Mouse (Mus musculus) stomach, embryonic 16.5 days (tissue): ENCODE results near the gene Etl4. TPM values are rescaled to one million over a fixed set of nuclear protein-coding genes. Genes with fewer than 3 reads are reported as not detected.

ENCODE experiments used
- ATAC-seq: fragments of 200-750 bp; cut with Nextera tagmentation; 2 replicates; pipeline ENCODE4 v1.8.0; 2017; ENCODE audit warnings: moderate number of reproducible peaks, moderate TSS enrichment; ENCODE audit not compliant: insufficient read depth, low FRiP score
- H3K27ac ChIP-seq: fragments of 300-500 bp; sonication (generic); 2 replicates; pipeline ENCODE4 v1.5.1; 2014; ENCODE audit warnings: low read length
- H3K27me3 ChIP-seq: fragments of 300-500 bp; sonication (generic); 2 replicates; pipeline ENCODE4 v1.6.1; 2014; ENCODE audit warnings: low read length, control low read depth, mixed read lengths; ENCODE audit not compliant: control insufficient read depth, insufficient read depth
- H3K36me3 ChIP-seq: fragments of 300-500 bp; sonication (generic); 2 replicates; pipeline ENCODE4 v1.6.1; 2014; ENCODE audit warnings: low read length; ENCODE audit not compliant: control insufficient read depth, insufficient read depth
- H3K4me1 ChIP-seq: fragments of 300-500 bp; sonication (generic); 2 replicates; pipeline ENCODE4 v1.6.1; 2014; ENCODE audit warnings: low read length, control low read depth, mixed read lengths; ENCODE audit not compliant: control insufficient read depth, insufficient read depth
- H3K4me2 ChIP-seq: fragments of 300-500 bp; sonication (generic); 2 replicates; pipeline ENCODE4 v1.6.1; 2014; ENCODE audit warnings: low read depth, low read length, mixed read lengths
- H3K4me3 ChIP-seq: fragments of 300-500 bp; sonication (generic); replicated peaks from 2 replicates; pipeline ENCODE4 v1.5.1; 2014; ENCODE audit warnings: mild to moderate bottlenecking, low read length
- H3K9ac ChIP-seq: fragments of 300-500 bp; sonication (generic); 2 replicates; pipeline ENCODE4 v1.6.1; 2014; ENCODE audit warnings: low read length
- H3K9me3 ChIP-seq: fragments of 300-500 bp; sonication (generic); replicated peaks from 2 replicates; pipeline ENCODE4 v1.6.1; 2016; ENCODE audit warnings: low read length, control low read depth; ENCODE audit not compliant: control insufficient read depth
- WGBS: fragments of 180-500 bp; shearing (Covaris S2); extraction: QIAGEN DNeasy Blood & Tissue Kit; methylation state at CpG from one replicate; pipeline ENCODE4 v1.1.7; 2014; 5-methylcytosine and 5-hydroxymethylcytosine counted together
- polyA plus RNA-seq: library from polyadenylated mRNA; unstranded; fragments of >200 nt; fragmentation: Nextera tagmentation; extraction: Ambion mirVana; gene quantifications from 2 replicates; pipeline ENCODE4 v1.2.1, GENCODE M21; 2015

The Etl4 gene
- polyA plus RNA-seq, 1 experiment from 2014 or later = 37.3 TPM

GRCm38 (mm10) chr2:20520636-20521595, 611.3 kb downstream of the Etl4 start:
- Histone ChIP-seq H3K36me3 (no peaks in the 10 kb centered on the region), H3K4me1 (peaks cover 32% of the 10 kb centered on the region), H3K27ac (peak overlapping the region; percentile 95), H3K4me3 (peak overlapping the region; percentile 65), H3K4me2 (peak overlapping the region; percentile 71), H3K27me3 (no peaks in the 10 kb centered on the region), H3K9ac (peak overlapping the region; percentile 78), H3K9me3 (no peaks in the 10 kb centered on the region)
- peak; percentile 59 for ATAC-seq
- WGBS = 19% methylated on average over 23 of the region's 23 CpGs

DNA sequence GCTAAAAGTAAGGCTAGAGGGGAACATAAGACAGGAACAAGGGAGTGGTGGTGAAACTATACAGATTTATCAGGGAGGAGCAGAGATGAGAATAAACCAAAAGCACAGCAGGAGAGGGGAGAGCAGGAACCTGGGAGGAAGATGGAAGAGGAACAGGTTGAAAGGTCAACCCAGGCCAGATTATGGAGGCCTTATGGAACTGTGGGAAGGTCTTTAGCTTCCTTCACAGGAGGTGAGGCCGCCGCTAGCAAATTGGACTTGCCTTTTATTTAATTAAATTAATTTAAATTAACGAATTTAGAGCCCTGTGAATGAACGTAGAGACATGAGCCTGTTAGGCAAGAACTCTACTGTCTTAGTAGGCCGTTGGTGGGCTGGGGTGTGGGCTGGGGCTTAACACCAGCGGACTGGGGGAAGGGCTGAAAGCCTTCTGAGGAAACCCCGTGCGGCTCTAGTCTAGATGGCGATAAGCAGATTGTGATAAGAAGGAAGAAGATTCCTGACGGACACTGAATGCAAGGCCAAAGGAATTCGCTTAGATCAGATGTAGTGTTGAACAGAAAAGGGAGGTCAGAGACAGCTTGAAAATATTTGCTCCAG, 612.2 kb downstream of the Etl4 start:
- Histone ChIP-seq H3K4me1 (peaks cover 37% of the 10 kb centered on the region), H3K4me2 (peak overlapping the region; percentile 71), H3K9me3 (no peaks in the 10 kb centered on the region), H3K27me3 (no peaks in the 10 kb centered on the region), H3K9ac (no peak overlapping the region), H3K27ac (no peak overlapping the region; the same call in 1 of the 2 replicates), H3K36me3 (no peaks in the 10 kb centered on the region), H3K4me3 (peak overlapping the region; percentile 65)
- 50% methylated on average over 11 of the region's 11 CpGs for WGBS
- no peak for ATAC-seq

- Histone ChIP-seq H3K4me3 (no peak overlapping the region), H3K27me3 (no peaks in the 10 kb centered on the region), H3K9me3 (no peaks in the 10 kb centered on the region), H3K9ac (no peak overlapping the region), H3K36me3 (no peaks in the 10 kb centered on the region), H3K4me2 (no peak overlapping the region), H3K4me1 (peaks cover 37% of the 10 kb centered on the region), H3K27ac (no peak overlapping the region)
- WGBS = 82% methylated on average over 3 of the region's 3 CpGs
- ATAC-seq = no peak
Measured at GRCm38 (mm10) chr2:20523636-20524035, 614.1 kb downstream of the Etl4 start.

DNA sequence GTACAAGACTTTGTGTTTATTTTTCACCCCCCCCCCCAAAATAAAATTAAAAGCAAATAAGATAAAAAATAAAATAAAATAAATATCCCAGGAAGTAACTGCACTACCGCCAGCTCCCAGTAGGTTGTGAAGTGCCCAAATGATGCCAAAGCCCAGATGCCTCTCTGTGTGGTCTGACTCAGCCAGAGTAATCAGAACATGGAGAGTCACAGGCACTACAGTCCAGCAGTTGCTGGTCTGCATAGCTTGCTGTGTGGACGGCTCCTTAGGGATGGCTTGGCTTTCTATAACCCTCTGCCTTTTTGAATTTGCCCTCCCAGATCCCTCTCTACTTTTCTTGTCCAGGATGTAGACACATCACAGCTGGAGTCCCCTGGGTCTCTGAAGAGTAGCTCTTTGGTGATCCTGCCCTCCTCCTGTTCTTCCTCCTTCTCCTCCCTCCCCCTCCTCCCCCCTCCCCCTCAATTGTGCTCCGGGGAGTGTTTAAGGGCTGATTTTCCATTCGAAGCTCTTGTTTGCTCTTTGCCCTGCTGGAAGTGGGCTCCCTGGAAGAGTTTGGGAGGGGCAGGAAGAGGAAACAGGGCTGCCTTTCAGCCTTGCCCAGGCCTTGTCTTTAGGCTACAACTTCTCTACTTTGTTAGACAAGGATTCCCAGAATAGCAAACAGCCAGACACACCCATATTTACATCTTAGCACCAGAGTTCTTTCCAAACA, 616.5 kb downstream of the Etl4 start:
- H3K4me2 ChIP-seq = no peak overlapping the region
- H3K27me3 ChIP-seq = no peaks in the 10 kb centered on the region
- peaks cover 28% of the 10 kb centered on the region for H3K4me1 ChIP-seq
- peak overlapping the region; percentile 48 for H3K27ac ChIP-seq
- H3K9ac ChIP-seq = no peak overlapping the region
- H3K9me3 ChIP-seq = no peaks in the 10 kb centered on the region
- peaks cover 8% of the 10 kb centered on the region; the same call in 1 of the 2 replicates for H3K36me3 ChIP-seq
- WGBS = 19% methylated on average over 4 of the region's 4 CpGs
- ATAC-seq = peak; percentile 65
- H3K4me3 ChIP-seq = no peak overlapping the region

GRCm38 (mm10) chr2:20526856-20527255, 617.3 kb downstream of the Etl4 start:
- no peak for ATAC-seq
- H3K9me3 ChIP-seq = no peaks in the 10 kb centered on the region
- H3K36me3 ChIP-seq = peaks cover 8% of the 10 kb centered on the region; the same call in 1 of the 2 replicates
- no peaks in the 10 kb centered on the region for H3K27me3 ChIP-seq
- 0 out of 2 replicates have a peak overlapping the region, but pooled peaks have one; percentile 48 for H3K27ac ChIP-seq
- H3K4me2 ChIP-seq = no peak overlapping the region
- no peak overlapping the region for H3K4me3 ChIP-seq
- H3K9ac ChIP-seq = no peak overlapping the region
- H3K4me1 ChIP-seq = peaks cover 24% of the 10 kb centered on the region
- WGBS = 86% methylated on average over 3 of the region's 3 CpGs

GRCm38 (mm10) chr2:20532623-20533022, 623.0 kb downstream of the Etl4 start:
- Histone ChIP-seq H3K9ac (no peak overlapping the region), H3K36me3 (peaks cover 8% of the 10 kb centered on the region), H3K9me3 (no peaks in the 10 kb centered on the region), H3K4me3 (no peak overlapping the region), H3K27ac (no peak overlapping the region), H3K27me3 (no peaks in the 10 kb centered on the region), H3K4me2 (no peak overlapping the region), H3K4me1 (peaks cover 9% of the 10 kb centered on the region)
- 31% methylated on average over 3 of the region's 3 CpGs for WGBS
- ATAC-seq = no peak; the same call in 1 of the 2 replicates

DNA sequence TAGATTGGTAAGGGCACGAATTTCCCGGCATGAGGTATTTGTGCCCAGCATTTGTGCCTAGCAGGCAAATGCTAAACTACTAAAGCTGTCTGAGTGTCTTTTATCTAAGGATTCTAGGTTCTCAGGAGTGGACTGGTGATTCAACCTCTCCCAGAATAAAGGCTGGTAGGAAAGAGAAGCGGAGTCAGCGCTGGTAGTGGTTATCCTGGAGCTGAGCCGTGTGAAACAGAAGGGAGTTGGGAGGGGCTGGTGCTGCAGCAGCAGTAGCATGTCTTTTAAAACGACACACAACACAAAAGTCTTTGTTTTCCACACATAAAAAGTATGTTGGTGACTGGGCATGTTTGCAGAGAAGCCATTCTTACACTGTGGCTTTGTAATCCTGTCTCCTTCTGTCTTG, 628.2 kb downstream of the Etl4 start:
- no peak overlapping the region for H3K4me3 ChIP-seq
- no peak overlapping the region for H3K27ac ChIP-seq
- H3K27me3 ChIP-seq = no peaks in the 10 kb centered on the region
- no peak overlapping the region for H3K9ac ChIP-seq
- no peak for ATAC-seq
- peaks cover 3% of the 10 kb centered on the region; the same call in 1 of the 2 replicates for H3K36me3 ChIP-seq
- H3K4me2 ChIP-seq = no peak overlapping the region
- no peaks in the 10 kb centered on the region for H3K4me1 ChIP-seq
- 76% methylated on average over 6 of the region's 6 CpGs for WGBS
- H3K9me3 ChIP-seq = no peaks in the 10 kb centered on the region

DNA sequence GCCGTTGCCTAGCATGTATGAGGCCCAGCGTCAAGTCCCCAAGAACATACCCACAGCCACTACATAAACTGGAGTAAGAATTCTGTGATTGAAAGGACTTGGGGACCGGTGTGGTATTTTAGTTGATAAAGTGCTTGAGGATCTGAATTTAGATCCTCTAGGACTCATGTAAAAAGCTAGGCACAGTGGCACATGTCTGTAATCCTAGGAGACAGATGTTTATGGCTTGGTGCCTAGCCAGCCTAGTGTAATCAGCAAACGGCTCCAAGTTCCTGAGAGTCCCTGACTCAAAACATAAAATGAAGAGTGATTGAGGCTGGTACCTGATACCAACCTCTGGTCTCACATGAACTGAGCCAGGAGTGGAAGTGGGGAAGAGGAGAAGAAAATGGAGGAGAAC, 629.3 kb downstream of the Etl4 start:
- no peak overlapping the region for H3K4me3 ChIP-seq
- no peak overlapping the region for H3K4me2 ChIP-seq
- no peaks in the 10 kb centered on the region for H3K4me1 ChIP-seq
- no peaks in the 10 kb centered on the region for H3K9me3 ChIP-seq
- no peak overlapping the region for H3K9ac ChIP-seq
- no peak for ATAC-seq
- WGBS = 83% methylated on average over 4 of the region's 4 CpGs
- H3K36me3 ChIP-seq = peaks cover 3% of the 10 kb centered on the region; the same call in 1 of the 2 replicates
- H3K27me3 ChIP-seq = no peaks in the 10 kb centered on the region
- H3K27ac ChIP-seq = no peak overlapping the region
